Comparison of ENCODE assay signal across 8 mouse cellular contexts in genomic region chr1:64288812-64289447, GRCm38 (mm10).
DNase-seq lines count a peak whose midpoint lies in the region; ATAC-seq and TF ChIP-seq lines count a peak whose summit lies in the region.

No protein-coding gene starts in this region.

- H3K4me3 ChIP-seq in left cerebral cortex, adult 2 months, result 0 out of 2 replicates have a peak overlapping the region, but pooled peaks have one; percentile 16
- H3K4me3 ChIP-seq in midbrain, postnatal 0 days (ENCODE audit: low read depth, low read length), result no peak overlapping the region

- H3K4me1 ChIP-seq in midbrain, postnatal 0 days (ENCODE audit: insufficient read depth, low read length), result no peaks in the 10 kb centered on the region

- peak overlapping the region; percentile 13; the same call in 1 of the 2 replicates for H3K4me2 ChIP-seq in midbrain, postnatal 0 days (ENCODE audit: low read depth, low read length, poor library complexity, severe bottlenecking)

- H3K9me3 ChIP-seq in midbrain, postnatal 0 days (ENCODE audit: low read length), result no peaks in the 10 kb centered on the region

- DNase-seq in cerebellum, adult 11-12 months, result peak; percentile 32
- DNase-seq in cerebellum, postnatal 4 days (ENCODE audit: low spot score in 2 of 2), result no peak
- DNase-seq in left cerebral cortex, adult 2 months (ENCODE audit: extremely low spot score in 1 of 2, low spot score in 2 of 2), result peak; percentile 25 to 31
- DNase-seq in left cerebral cortex, postnatal 14 days (ENCODE audit: low spot score in 2 of 2), result no peak
- peak; percentile 27 to 42 for DNase-seq in heart, postnatal 14 days
- DNase-seq in midbrain, postnatal 0 days (ENCODE audit: low spot score), result peak; percentile 42
- no peak for DNase-seq in spleen, postnatal 10 days (ENCODE audit: low spot score in 2 of 2)

- H3K27ac ChIP-seq in left cerebral cortex, adult 2 months, result peak overlapping the region; percentile 53
- no peak overlapping the region for H3K27ac ChIP-seq in midbrain, postnatal 0 days (ENCODE audit: low read depth, low read length)

- intact Hi-C loops in left cerebral cortex, adult 2 months (cut with DNase I), result no loop called here
- intact Hi-C loops in left cerebral cortex, postnatal 14 days (cut with DNase I), result no loop called here
- intact Hi-C loops in heart, postnatal 14 days (cut with DNase I), result loop anchor here (5.0 kb wide), 1 partner anchor 97 kb away; no protein-coding TSS in a partner anchor

- H3K27me3 ChIP-seq in midbrain, postnatal 0 days (ENCODE audit: insufficient read depth, low read length), result no peaks in the 10 kb centered on the region

- WGBS in midbrain, postnatal 0 days, result 35% methylated on average over 12 of the region's 12 CpGs

- no peak for TF ChIP-seq CTCF in left cerebral cortex, adult 2 months (IDR thresholded peaks at IDR 0.05)
- TF ChIP-seq CTCF in midbrain, postnatal 0 days (IDR thresholded peaks at IDR 0.05), result no peak

- 0 out of 2 replicates have a peak, but pooled peaks have one; percentile 74 for ATAC-seq in midbrain, postnatal 0 days (ENCODE audit: low FRiP score)
- no peak for ATAC-seq in CD4-positive, CD25-positive, alpha-beta regulatory T cell, adult 4 months

- H3K9ac ChIP-seq in midbrain, postnatal 0 days (replicated peaks; ENCODE audit: low read length, poor library complexity, severe bottlenecking), result no peak overlapping the region

- no peaks in the 10 kb centered on the region for H3K36me3 ChIP-seq in midbrain, postnatal 0 days (ENCODE audit: insufficient read depth, low read length)

Comparison
In these comparisons a context has a peak if more than half of its experiments do, and no peak if none do; other contexts are left out.
1. DNase-seq: peak in cerebellum, adult 11-12 months (single experiment), left cerebral cortex, adult 2 months (2 of 2), heart, postnatal 14 days (2 of 2) and midbrain, postnatal 0 days (single experiment); none in cerebellum, postnatal 4 days (0 of 2), left cerebral cortex, postnatal 14 days (0 of 2) and spleen, postnatal 10 days (0 of 2).